Mouse (Mus musculus): ENCODE results near the gene Eif3f. TPM values are rescaled to one million over a fixed set of nuclear protein-coding genes. Genes with fewer than 3 reads are reported as not detected.

Eif3f gene
- polyA plus RNA-seq (2014; fragmentation: Nextera tagmentation; extraction: Ambion mirVana): 113 and 116 TPM in 2 replicates

DNA sequence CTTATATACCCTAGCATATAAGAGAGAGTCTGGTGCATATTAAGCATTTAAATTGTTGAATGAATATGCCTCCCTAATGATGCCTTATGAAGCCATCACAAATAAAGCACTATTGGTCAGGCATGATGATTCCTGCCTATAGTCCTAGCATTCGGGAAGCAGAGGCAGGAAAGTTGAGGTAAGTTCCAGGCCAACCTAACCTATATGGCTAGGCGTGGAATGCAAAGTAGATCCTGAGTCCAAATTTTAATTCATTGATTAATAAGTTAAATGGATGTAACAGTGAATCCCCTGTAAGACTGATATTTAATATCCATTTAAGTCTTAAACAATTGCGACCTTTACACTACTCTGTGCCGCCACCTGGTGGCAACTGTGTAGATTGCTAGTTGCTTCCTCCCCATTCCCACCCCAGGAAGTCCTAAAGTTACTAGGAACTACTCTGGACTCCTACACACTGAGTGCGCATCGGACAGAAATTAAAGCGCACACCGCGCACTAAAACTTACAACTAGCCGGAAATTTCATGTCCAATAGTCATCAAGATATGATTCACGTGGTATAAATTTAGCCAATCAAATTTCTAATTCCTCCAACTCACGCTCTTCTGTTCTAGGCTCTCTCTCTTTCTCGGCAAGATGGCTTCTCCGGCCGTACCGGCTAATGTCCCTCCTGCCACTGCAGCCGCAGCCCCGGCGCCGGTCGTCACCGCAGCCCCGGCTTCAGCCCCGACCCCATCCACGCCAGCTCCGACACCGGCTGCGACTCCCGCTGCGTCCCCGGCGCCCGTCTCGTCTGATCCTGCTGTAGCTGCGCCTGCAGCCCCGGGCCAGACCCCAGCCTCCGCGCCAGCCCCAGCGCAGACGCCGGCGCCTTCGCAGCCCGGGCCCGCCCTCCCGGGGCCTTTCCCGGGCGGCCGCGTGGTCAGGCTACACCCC, at the start of gene Eif3f:
Eif3f (plus strand) TSS at position 624 of the 938 bp plus-strand sequence.
- ATAC-seq (replicated peaks; ENCODE audit: low FRiP score, low TSS enrichment, low read depth) (peak; percentile 99), DNase-seq (ENCODE audit: low spot score) (peak; percentile 96)
- Histone ChIP-seq H3K27me3 (replicated peaks; ENCODE audit: control insufficient read depth, insufficient read depth, low read length) (no peaks in the 10 kb centered on the region), H3K4me2 (ENCODE audit: low read length) (peak within 1 kb of the TSS; percentile 96), H3K4me1 (replicated peaks; ENCODE audit: control insufficient read depth, insufficient read depth, low read length) (peaks cover 12% of the 10 kb centered on the region), H3K4me3 (ENCODE audit: low read depth, low read length) (peak within 1 kb of the TSS; percentile 98), H3K27ac (ENCODE audit: low read depth) (peak within 1 kb of the TSS; percentile 73; the same call in 1 of the 2 replicates), H3K36me3 (ENCODE audit: control insufficient read depth, insufficient read depth, low read length) (peaks cover 26% of the 10 kb centered on the region), H3K9ac (ENCODE audit: low read length) (peak within 1 kb of the TSS; percentile 92), H3K9me3 (ENCODE audit: control insufficient read depth, low read length) (no peaks in the 10 kb centered on the region)
- 2% methylated on average over 50 of the region's 50 CpGs for WGBS

DNA sequence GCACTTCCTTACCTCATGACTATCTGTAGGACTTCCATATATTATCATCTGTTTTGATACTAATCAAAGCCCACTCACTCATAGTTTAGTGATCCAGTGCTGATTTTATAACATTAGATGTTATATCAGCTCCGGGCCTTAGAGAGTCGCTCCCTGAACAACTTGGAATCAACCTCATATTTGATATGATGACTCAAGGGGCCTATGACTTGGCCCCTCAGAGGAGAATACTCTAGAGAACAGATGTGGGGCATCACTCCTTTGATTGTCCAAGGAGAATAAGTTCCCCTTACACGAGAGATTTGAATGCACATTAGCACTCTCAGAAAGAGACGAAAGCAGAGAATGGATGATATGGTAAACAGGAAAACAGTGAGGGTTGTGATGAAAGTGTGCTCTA, 49.3 kb upstream of the Eif3f start, which contains the start of gene Olfr518:
Olfr518 (minus strand) TSS at position 101 of the 400 bp plus-strand sequence.
- no peak for DNase-seq (ENCODE audit: low spot score)
- WGBS: 75% methylated on average over 4 of the region's 4 CpGs
- H3K27me3 ChIP-seq (replicated peaks; ENCODE audit: control insufficient read depth, insufficient read depth, low read length): no peaks in the 10 kb centered on the region
- H3K9ac ChIP-seq (ENCODE audit: low read length): no peak within 1 kb of the TSS
- ATAC-seq (replicated peaks; ENCODE audit: low FRiP score, low TSS enrichment, low read depth): no peak
- H3K27ac ChIP-seq (ENCODE audit: low read depth): no peak within 1 kb of the TSS
- H3K36me3 ChIP-seq (ENCODE audit: control insufficient read depth, insufficient read depth, low read length): no peaks in the 10 kb centered on the region
- no peaks in the 10 kb centered on the region for H3K9me3 ChIP-seq (ENCODE audit: control insufficient read depth, low read length)
- H3K4me2 ChIP-seq (ENCODE audit: low read length): no peak within 1 kb of the TSS
- no peak within 1 kb of the TSS for H3K4me3 ChIP-seq (ENCODE audit: low read depth, low read length)
- no peaks in the 10 kb centered on the region for H3K4me1 ChIP-seq (replicated peaks; ENCODE audit: control insufficient read depth, insufficient read depth, low read length)

DNA sequence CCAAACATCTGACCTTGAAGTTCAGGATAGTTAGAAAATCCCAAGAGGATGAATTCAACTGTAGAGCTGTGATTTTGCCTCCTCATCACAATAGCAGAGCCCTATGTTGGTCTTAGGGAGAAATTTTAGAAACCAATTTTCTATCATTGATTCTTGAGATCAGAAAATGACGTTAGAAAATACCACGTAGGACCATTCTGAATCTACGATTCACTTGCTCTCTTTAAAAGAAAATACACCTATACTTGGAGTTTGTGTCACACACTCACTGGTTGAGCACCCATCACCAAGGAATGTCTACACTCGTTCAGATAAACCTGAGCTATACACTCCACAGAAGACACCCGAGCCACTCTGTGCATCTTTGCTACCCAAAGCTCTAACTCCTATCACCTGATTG, 39.9 kb upstream of the Eif3f start, which contains the start of gene Olfr519:
Olfr519 (minus strand) TSS at position 101 of the 400 bp plus-strand sequence.
- no peaks in the 10 kb centered on the region for H3K27me3 ChIP-seq (replicated peaks; ENCODE audit: control insufficient read depth, insufficient read depth, low read length)
- no peak for DNase-seq (ENCODE audit: low spot score)
- H3K4me2 ChIP-seq (ENCODE audit: low read length): no peak within 1 kb of the TSS
- no peak for ATAC-seq (replicated peaks; ENCODE audit: low FRiP score, low TSS enrichment, low read depth)
- no peaks in the 10 kb centered on the region for H3K9me3 ChIP-seq (ENCODE audit: control insufficient read depth, low read length)
- H3K36me3 ChIP-seq (ENCODE audit: control insufficient read depth, insufficient read depth, low read length): no peaks in the 10 kb centered on the region
- H3K27ac ChIP-seq (ENCODE audit: low read depth): no peak within 1 kb of the TSS
- no peak within 1 kb of the TSS for H3K9ac ChIP-seq (ENCODE audit: low read length)
- WGBS: 82% methylated on average over 5 of the region's 5 CpGs
- H3K4me3 ChIP-seq (ENCODE audit: low read depth, low read length): no peak within 1 kb of the TSS
- no peaks in the 10 kb centered on the region for H3K4me1 ChIP-seq (replicated peaks; ENCODE audit: control insufficient read depth, insufficient read depth, low read length)

DNA sequence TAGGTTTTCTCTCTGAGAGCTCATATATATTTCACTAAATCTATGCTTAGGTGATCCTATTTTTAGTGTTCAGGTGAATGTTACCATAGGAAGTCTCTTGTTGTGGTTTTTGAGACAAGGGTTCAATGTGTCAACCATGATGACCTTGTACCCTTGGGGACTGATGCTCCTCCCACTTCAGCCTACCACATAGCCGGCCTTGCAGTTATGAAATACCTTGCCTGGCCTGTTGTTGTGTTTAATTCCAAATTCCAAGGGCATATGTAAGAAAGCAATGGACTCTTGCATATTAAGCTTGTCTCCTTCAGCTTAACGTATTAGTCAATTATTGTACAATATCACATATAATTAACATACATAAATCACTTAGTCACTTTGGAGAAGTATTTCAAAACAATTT, 30.2 kb upstream of the Eif3f start:
- no peak overlapping the region for H3K4me2 ChIP-seq (ENCODE audit: low read length)
- H3K9me3 ChIP-seq (ENCODE audit: control insufficient read depth, low read length): no peaks in the 10 kb centered on the region
- H3K4me1 ChIP-seq (replicated peaks; ENCODE audit: control insufficient read depth, insufficient read depth, low read length): no peaks in the 10 kb centered on the region
- no peak overlapping the region for H3K4me3 ChIP-seq (ENCODE audit: low read depth, low read length)
- ATAC-seq (replicated peaks; ENCODE audit: low FRiP score, low TSS enrichment, low read depth) (no peak), DNase-seq (ENCODE audit: low spot score) (no peak)
- H3K36me3 ChIP-seq (ENCODE audit: control insufficient read depth, insufficient read depth, low read length): no peaks in the 10 kb centered on the region
- no peak overlapping the region for H3K27ac ChIP-seq (ENCODE audit: low read depth)
- no peak overlapping the region for H3K9ac ChIP-seq (ENCODE audit: low read length)
- WGBS: 82% methylated on average over 2 of the region's 2 CpGs
- H3K27me3 ChIP-seq (replicated peaks; ENCODE audit: control insufficient read depth, insufficient read depth, low read length): no peaks in the 10 kb centered on the region

DNA sequence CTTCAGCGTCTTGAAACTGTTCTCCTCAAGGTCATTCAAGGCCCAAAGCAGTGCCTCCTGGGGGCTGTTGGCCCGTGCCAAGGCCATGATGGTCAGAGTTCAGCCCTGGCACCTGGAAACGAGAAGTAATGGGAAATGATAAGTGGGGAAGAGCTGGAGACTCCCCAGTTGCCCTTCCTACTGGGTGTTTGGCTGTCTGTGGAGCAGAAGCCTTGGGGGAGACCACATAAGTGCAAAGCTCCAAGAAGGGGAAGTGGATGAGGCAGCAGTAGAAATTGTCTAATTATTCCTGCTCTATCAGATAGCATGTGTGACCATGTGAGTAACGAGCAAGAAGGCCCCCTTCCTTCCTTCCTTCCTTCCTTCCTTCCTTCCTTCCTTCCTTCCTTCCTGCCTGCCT, 7.2 kb upstream of the Eif3f start:
- WGBS: 71% methylated on average over 4 of the region's 4 CpGs
- H3K4me1 ChIP-seq (replicated peaks; ENCODE audit: control insufficient read depth, insufficient read depth, low read length): no peaks in the 10 kb centered on the region
- H3K9ac ChIP-seq (ENCODE audit: low read length): no peak overlapping the region
- H3K27me3 ChIP-seq (replicated peaks; ENCODE audit: control insufficient read depth, insufficient read depth, low read length): no peaks in the 10 kb centered on the region
- no peaks in the 10 kb centered on the region for H3K9me3 ChIP-seq (ENCODE audit: control insufficient read depth, low read length)
- no peak for ATAC-seq (replicated peaks; ENCODE audit: low FRiP score, low TSS enrichment, low read depth)
- no peak overlapping the region for H3K27ac ChIP-seq (ENCODE audit: low read depth)
- no peaks in the 10 kb centered on the region for H3K36me3 ChIP-seq (ENCODE audit: control insufficient read depth, insufficient read depth, low read length)
- no peak overlapping the region for H3K4me3 ChIP-seq (ENCODE audit: low read depth, low read length)
- H3K4me2 ChIP-seq (ENCODE audit: low read length): no peak overlapping the region
- no peak for DNase-seq (ENCODE audit: low spot score)

DNA sequence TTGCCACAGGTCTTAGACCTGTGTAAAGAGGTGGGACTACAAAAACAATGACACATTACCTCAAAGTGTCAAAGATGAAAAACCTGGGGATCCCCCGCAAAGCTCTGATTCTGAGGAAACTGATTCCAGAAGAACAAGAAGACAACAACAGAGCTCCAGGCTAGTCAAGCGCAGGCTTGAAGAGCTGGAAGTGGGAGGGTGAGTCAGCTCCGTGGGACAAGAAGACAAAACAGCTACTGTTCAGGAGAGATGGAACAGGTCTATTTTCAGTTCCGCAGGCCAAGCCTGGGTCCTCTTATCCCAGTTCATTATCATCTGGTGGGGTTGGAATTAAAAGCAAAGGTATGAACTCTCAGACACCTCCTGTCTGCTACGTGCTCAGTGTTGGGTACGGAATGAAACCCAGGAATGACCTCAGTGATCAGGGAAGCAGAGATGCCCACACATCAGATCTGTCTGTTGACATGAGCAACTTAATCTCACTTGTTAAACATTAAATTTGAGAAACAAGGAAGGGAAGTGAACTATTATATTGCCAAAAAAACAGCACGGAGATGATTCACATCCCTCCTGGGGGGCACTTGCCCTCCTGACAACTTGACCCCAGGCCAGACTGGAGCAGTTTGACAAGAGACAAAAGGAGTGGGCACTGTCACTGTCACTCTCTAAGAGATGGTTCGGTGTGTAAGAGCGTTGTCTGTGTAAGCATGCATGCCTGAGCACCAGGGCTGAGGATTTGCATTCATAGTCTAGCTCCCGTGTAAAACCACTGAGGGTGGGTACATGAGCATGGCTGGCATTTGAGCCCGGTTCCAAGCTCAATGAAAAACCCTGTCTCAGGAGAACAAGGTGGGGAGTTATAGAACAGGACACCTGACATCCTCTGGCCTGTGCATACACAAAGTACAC, 5.7 kb upstream of the Eif3f start:
- no peaks in the 10 kb centered on the region for H3K4me1 ChIP-seq (replicated peaks; ENCODE audit: control insufficient read depth, insufficient read depth, low read length)
- no peak overlapping the region for H3K9ac ChIP-seq (ENCODE audit: low read length)
- no peak overlapping the region for H3K4me2 ChIP-seq (ENCODE audit: low read length)
- 81% methylated on average over 11 of the region's 11 CpGs for WGBS
- ATAC-seq (replicated peaks; ENCODE audit: low FRiP score, low TSS enrichment, low read depth): no peak
- peak; percentile 25 for DNase-seq (ENCODE audit: low spot score)
- no peaks in the 10 kb centered on the region for H3K36me3 ChIP-seq (ENCODE audit: control insufficient read depth, insufficient read depth, low read length)
- H3K27me3 ChIP-seq (replicated peaks; ENCODE audit: control insufficient read depth, insufficient read depth, low read length): no peaks in the 10 kb centered on the region
- H3K4me3 ChIP-seq (ENCODE audit: low read depth, low read length): no peak overlapping the region
- H3K9me3 ChIP-seq (ENCODE audit: control insufficient read depth, low read length): no peaks in the 10 kb centered on the region
- H3K27ac ChIP-seq (ENCODE audit: low read depth): no peak overlapping the region

DNA sequence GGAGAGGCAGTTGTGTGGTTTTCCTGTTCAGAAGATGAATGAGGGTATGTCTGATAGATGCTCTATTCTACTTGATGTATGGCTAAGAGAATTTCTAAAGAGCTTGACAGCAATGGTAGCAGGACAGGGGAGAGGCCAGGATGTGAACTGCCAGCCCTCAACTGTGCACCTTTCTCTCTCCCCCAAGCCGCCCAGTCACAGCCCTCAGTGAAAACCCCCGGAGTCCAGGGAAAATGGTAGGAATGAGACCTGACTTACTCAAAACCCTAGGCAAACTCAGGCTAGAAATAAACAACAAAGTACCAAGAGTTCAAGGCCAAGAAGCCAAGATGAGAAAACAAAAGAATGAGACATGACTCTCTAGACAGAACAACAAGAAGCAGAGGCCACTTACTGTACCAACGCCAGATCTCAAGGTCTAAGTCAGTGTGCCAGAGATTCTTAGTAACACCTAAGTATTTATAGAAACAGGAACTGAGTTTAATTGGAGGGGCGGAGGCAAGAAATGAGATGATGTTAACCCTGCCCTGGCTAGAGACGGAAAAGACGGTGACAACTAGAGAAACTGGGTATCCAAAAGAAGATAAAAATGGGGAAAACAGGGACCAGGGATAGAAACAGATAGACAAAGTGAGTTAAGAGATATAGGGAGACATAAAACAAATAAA, 4.4 kb upstream of the Eif3f start, which contains the start of gene Nlrp10:
Nlrp10 (minus strand) TSS at position 453 of the 668 bp plus-strand sequence.
- DNase-seq (ENCODE audit: low spot score): no peak

DNA sequence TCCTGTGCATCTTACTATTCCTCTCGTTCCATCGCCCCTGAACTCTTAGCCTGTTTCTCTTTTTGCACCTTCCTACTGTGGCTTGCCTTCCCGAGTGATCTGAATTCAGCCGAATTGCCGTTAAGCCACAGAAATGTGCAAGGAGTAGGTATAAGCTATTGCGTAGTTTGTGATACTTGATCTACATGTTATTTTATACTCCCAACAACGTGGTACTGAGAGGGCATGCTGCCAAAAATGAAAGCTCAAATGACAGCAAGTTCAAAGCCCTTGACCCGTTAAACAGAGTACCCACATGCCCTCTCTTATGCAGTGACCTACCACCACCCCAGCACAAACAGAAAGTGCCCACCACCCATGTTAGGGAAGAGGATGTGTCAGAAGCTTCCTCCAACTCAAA, 619 bp downstream of the Eif3f start:
- 4% methylated on average over 8 of the region's 8 CpGs for WGBS
- ATAC-seq (replicated peaks; ENCODE audit: low FRiP score, low TSS enrichment, low read depth): no peak
- H3K4me3 ChIP-seq (ENCODE audit: low read depth, low read length): peak overlapping the region; percentile 98
- H3K9ac ChIP-seq (ENCODE audit: low read length): peak overlapping the region; percentile 92
- peak overlapping the region; percentile 96 for H3K4me2 ChIP-seq (ENCODE audit: low read length)
- H3K9me3 ChIP-seq (ENCODE audit: control insufficient read depth, low read length): no peaks in the 10 kb centered on the region
- DNase-seq (ENCODE audit: low spot score): no peak
- no peaks in the 10 kb centered on the region for H3K27me3 ChIP-seq (replicated peaks; ENCODE audit: control insufficient read depth, insufficient read depth, low read length)
- peak overlapping the region; percentile 73; the same call in 1 of the 2 replicates for H3K27ac ChIP-seq (ENCODE audit: low read depth)
- peaks cover 33% of the 10 kb centered on the region for H3K36me3 ChIP-seq (ENCODE audit: control insufficient read depth, insufficient read depth, low read length)
- peaks cover 12% of the 10 kb centered on the region for H3K4me1 ChIP-seq (replicated peaks; ENCODE audit: control insufficient read depth, insufficient read depth, low read length)

More for the DNA sequence above, 4.4 kb upstream of the Eif3f start, which contains the start of gene Nlrp10:
- Histone ChIP-seq H3K36me3 (ENCODE audit: control insufficient read depth, insufficient read depth, low read length) (no peaks in the 10 kb centered on the region), H3K4me1 (replicated peaks; ENCODE audit: control insufficient read depth, insufficient read depth, low read length) (no peaks in the 10 kb centered on the region), H3K4me3 (ENCODE audit: low read depth, low read length) (no peak within 1 kb of the TSS), H3K27ac (ENCODE audit: low read depth) (no peak within 1 kb of the TSS), H3K9ac (ENCODE audit: low read length) (no peak within 1 kb of the TSS), H3K27me3 (replicated peaks; ENCODE audit: control insufficient read depth, insufficient read depth, low read length) (no peaks in the 10 kb centered on the region), H3K4me2 (ENCODE audit: low read length) (no peak within 1 kb of the TSS), H3K9me3 (ENCODE audit: control insufficient read depth, low read length) (no peaks in the 10 kb centered on the region)
- WGBS: 75% methylated on average over 6 of the region's 6 CpGs
- ATAC-seq (replicated peaks; ENCODE audit: low FRiP score, low TSS enrichment, low read depth): no peak

Measured in intestine, embryonic 14.5 days (tissue).